Mouse (Mus musculus): Measurements from ENCODE around the gene Nrp1. TPM values are rescaled to one million over a fixed set of nuclear protein-coding genes. Genes with fewer than 3 reads are reported as not detected.
A peak's percentile ranks its signal among the peaks of the same experiment; 100 is the strongest.

Gene Nrp1
- polyA plus RNA-seq (2016; fragmentation: Nextera tagmentation; extraction: Ambion mirVana): 107 and 120 TPM in 2 replicates

DNA sequence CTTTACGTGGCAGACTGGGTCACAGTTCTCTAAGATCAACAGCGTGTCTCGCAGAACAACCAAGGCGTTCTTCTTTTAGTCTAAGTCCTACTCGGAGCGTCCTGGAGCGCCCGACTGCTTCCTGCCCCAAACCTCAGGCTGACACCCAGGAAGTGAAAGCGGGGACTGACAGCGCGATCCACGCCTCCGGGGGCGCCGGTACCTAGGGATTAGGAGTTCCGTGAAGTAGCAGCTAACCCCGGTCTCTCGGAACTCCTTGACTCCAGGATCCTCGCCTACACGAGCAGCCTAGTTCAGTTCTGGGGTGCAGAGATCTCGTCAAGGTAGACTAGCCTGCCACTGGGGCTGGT is at the start of gene Nrp1:
Gene Nrp1, plus strand, starts transcription at position 199 of the 350 bp plus-strand sequence.
- no peak for DNase-seq (ENCODE audit: low spot score)
- no peaks in the 10 kb centered on the region for H3K9me3 ChIP-seq
- peak within 1 kb of the TSS; percentile 96 for H3K27ac ChIP-seq
- peak within 1 kb of the TSS; percentile 91 for H3K4me3 ChIP-seq
- WGBS: under 1% methylated on average over 21 of the region's 21 CpGs
- H3K36me3 ChIP-seq: no peaks in the 10 kb centered on the region
- H3K27me3 ChIP-seq (ENCODE audit: insufficient read depth, poor library complexity, severe bottlenecking): no peaks in the 10 kb centered on the region
- peaks cover 45% of the 10 kb centered on the region for H3K4me1 ChIP-seq

DNA sequence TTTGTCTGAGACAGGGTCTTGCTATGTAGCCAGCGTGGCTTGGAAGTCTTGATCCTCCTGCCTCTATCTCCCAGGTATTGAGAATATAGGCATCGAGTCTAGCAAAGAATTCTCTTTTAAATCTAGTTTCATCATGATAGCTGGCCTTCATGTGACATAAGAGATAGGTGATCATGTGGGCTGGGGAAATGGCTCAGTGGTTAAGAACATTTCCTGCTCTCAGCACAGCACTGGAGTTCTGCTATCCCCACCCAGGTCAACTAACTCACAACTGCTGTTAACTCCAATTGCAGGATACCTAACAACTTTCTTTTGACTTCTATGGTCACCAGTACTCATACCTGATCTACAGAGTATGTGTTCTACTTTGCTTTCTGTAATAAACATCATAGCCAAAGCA is 37.6 kb upstream of the Nrp1 start:
- DNase-seq (ENCODE audit: low spot score): no peak
- H3K27ac ChIP-seq: no peak overlapping the region

DNA sequence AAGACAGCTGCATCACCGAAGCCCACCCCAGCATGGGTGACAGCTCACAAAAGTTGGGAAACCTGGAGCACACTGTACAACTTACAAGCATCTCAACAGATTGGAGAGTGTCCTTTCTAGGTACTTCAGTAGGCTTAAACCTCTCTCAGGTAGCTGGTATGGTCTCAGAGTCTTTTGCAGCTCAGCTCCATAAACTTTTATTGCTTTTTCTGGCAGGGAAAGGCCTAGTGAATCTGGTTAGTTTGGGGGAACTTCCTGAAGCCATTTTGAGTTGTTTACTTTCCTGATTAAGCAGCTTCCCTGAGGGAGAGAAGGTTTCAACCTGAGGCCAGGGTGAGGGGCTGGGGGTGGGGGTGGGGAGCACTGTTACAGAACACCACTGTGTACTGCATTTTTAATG is 31.1 kb upstream of the Nrp1 start:
- H3K27ac ChIP-seq: no peak overlapping the region

More for the DNA sequence above, 37.6 kb upstream of the Nrp1 start:
- Histone ChIP-seq H3K9me3 (no peaks in the 10 kb centered on the region), H3K36me3 (no peaks in the 10 kb centered on the region), H3K4me3 (no peak overlapping the region), H3K4me1 (no peaks in the 10 kb centered on the region), H3K27me3 (ENCODE audit: insufficient read depth, poor library complexity, severe bottlenecking) (no peaks in the 10 kb centered on the region)
- WGBS: 81% methylated on average over 2 of the region's 2 CpGs

DNA sequence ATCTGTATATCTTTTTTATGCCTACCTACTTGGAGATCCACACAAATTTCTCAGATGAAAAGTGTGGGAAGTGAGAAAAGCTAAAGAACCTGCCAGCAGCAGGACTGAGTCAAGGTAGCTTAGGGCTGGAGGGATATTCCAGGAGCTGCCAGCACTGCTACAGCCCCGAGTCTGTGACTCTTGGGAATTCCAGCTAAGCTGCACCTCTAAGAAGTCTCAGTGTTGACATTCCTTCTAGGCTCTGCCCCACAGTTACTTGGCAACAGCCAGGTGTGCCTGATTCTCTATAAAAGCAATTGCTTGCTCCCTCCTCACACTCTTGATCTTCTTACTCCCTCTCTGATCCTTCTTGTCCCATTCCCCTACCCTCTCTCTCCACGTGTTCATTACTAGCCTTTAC is 30.5 kb upstream of the Nrp1 start:
- Histone ChIP-seq H3K27ac (no peak overlapping the region), H3K27me3 (ENCODE audit: insufficient read depth, poor library complexity, severe bottlenecking) (no peaks in the 10 kb centered on the region), H3K36me3 (no peaks in the 10 kb centered on the region), H3K4me1 (no peaks in the 10 kb centered on the region; the same call in 1 of the 2 replicates), H3K9me3 (no peaks in the 10 kb centered on the region), H3K4me3 (no peak overlapping the region)
- no peak for DNase-seq (ENCODE audit: low spot score)
- 11% methylated on average over 2 of the region's 2 CpGs for WGBS

More for the DNA sequence above, 31.1 kb upstream of the Nrp1 start:
- DNase-seq (ENCODE audit: low spot score): no peak
- no peaks in the 10 kb centered on the region; the same call in 1 of the 2 replicates for H3K4me1 ChIP-seq
- H3K36me3 ChIP-seq: no peaks in the 10 kb centered on the region
- no peaks in the 10 kb centered on the region for H3K27me3 ChIP-seq (ENCODE audit: insufficient read depth, poor library complexity, severe bottlenecking)
- no peak overlapping the region for H3K4me3 ChIP-seq
- no peaks in the 10 kb centered on the region for H3K9me3 ChIP-seq
- 80% methylated on average over 1 of the region's 1 CpGs for WGBS

DNA sequence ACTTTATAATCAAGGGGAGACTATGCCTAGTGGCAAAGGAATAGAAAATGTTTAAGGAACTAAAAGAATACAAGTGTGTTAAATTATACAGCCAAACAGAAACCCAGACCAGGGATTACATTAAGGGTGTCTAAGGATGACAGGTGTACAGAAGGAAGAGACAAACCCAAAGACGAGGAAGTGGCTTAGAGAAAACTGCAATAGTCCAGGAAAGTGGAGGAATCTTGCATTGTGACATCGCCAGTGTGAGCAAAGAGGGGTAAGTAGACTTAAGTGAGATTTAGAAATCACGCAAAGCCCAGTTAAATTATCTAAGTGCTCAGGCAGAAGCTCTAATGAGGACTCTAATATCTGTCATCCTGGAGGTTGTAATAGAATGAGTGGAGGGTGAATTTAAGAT is 28.9 kb upstream of the Nrp1 start:
- no peak for DNase-seq (ENCODE audit: low spot score)
- Histone ChIP-seq H3K4me1 (no peaks in the 10 kb centered on the region; the same call in 1 of the 2 replicates), H3K27me3 (ENCODE audit: insufficient read depth, poor library complexity, severe bottlenecking) (no peaks in the 10 kb centered on the region), H3K4me3 (no peak overlapping the region), H3K36me3 (no peaks in the 10 kb centered on the region), H3K9me3 (no peaks in the 10 kb centered on the region), H3K27ac (no peak overlapping the region)
- WGBS: 86% methylated on average over 3 of the region's 3 CpGs

DNA sequence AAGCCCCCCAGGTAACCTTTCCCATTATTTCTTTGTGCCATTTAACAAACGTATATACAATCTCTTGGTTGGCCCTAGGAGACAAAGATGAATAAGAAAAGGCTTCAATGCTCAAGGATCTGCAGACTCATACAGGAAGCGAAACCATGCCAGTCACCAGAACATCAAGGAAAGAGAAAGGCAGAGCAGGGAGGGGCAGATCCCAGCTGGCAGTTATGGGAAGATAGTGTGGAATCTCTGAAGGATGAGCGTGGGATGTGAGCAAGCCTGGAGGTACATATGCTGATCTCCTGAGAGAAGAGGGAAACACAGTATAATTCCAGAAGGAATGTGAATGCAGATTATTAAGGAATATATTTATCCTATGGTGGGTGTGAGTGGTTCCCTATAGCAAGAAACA is 22.4 kb upstream of the Nrp1 start:
- H3K9me3 ChIP-seq: no peaks in the 10 kb centered on the region
- 82% methylated on average over 3 of the region's 3 CpGs for WGBS
- no peak overlapping the region for H3K27ac ChIP-seq
- no peak for DNase-seq (ENCODE audit: low spot score)
- peaks cover 6% of the 10 kb centered on the region; the same call in 1 of the 2 replicates for H3K4me1 ChIP-seq
- no peaks in the 10 kb centered on the region for H3K27me3 ChIP-seq (ENCODE audit: insufficient read depth, poor library complexity, severe bottlenecking)
- no peak overlapping the region for H3K4me3 ChIP-seq
- no peaks in the 10 kb centered on the region for H3K36me3 ChIP-seq

DNA sequence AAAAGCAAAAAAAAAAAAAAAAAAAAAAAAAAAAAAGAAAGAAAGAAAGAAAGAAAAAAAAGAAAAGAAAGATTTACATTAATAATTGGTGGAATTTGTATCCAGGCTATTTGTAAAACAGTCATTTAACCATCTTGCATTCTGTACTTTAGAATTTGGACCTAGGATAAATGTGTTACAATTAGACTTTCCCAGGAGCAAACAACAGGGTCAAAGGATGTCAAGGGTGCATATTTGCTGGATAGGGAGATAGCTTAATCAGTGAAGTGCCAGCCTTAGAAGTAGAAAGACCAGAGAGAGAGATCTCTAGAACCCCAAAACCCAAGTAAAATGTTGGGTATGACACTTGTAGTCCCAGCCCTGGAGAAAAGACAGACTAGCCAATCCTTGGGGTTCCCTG is 19.5 kb upstream of the Nrp1 start:
- Histone ChIP-seq H3K36me3 (no peaks in the 10 kb centered on the region), H3K27me3 (ENCODE audit: insufficient read depth, poor library complexity, severe bottlenecking) (no peaks in the 10 kb centered on the region), H3K27ac (no peak overlapping the region), H3K4me1 (peaks cover 6% of the 10 kb centered on the region; the same call in 1 of the 2 replicates), H3K9me3 (no peaks in the 10 kb centered on the region), H3K4me3 (no peak overlapping the region)
- DNase-seq (ENCODE audit: low spot score): no peak

DNA sequence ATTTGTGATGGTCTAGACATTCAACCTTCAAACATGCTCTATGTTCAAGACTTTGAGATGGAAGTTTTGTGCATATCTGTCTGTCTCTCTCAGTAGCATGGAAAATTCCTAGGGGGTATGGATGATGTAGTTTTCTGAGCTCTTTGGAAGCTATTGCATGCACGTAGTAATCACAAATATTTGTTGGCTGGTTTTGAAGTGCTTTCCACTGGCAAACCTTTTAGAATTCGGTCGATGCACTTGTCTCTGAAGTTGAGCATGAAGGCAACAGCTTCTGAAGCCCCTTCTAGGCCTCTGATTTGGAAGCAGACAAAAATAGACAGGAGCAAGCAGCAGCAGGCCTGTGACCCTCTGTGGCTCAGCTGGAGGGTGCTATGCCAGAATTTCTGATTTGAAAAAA is 18.9 kb upstream of the Nrp1 start:
- no peak for DNase-seq (ENCODE audit: low spot score)
- Histone ChIP-seq H3K27me3 (ENCODE audit: insufficient read depth, poor library complexity, severe bottlenecking) (no peaks in the 10 kb centered on the region), H3K4me1 (peaks cover 6% of the 10 kb centered on the region; the same call in 1 of the 2 replicates), H3K36me3 (no peaks in the 10 kb centered on the region), H3K9me3 (no peaks in the 10 kb centered on the region), H3K27ac (peak overlapping the region; percentile 63), H3K4me3 (no peak overlapping the region)
- 51% methylated on average over 3 of the region's 3 CpGs for WGBS

DNA sequence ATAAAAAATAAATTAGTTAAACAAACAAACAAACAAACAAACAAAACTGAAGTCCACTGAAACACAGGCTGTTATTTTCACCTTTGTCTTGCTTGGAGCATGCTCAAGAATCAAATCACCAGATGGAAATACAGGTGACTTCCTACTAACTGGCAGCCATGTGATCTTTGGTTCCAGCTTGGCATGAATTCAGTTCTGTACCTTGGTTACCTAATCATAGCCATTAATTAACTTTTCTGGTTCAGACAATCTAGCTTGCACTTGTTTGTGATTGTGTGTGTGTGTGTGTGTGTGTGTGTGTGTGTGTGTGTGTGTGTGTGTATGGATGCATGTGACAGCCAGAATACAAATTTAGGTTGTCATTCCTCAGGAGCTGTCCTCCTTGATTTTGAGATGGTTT is 8.0 kb upstream of the Nrp1 start:
- no peaks in the 10 kb centered on the region for H3K27me3 ChIP-seq (ENCODE audit: insufficient read depth, poor library complexity, severe bottlenecking)
- H3K4me3 ChIP-seq: no peak overlapping the region
- H3K9me3 ChIP-seq: no peaks in the 10 kb centered on the region
- H3K27ac ChIP-seq: no peak overlapping the region
- DNase-seq (ENCODE audit: low spot score): no peak
- no peaks in the 10 kb centered on the region for H3K36me3 ChIP-seq
- 0 out of 2 replicates have a peak, but pooled peaks cover 2% of the 10 kb centered on the region for H3K4me1 ChIP-seq

DNA sequence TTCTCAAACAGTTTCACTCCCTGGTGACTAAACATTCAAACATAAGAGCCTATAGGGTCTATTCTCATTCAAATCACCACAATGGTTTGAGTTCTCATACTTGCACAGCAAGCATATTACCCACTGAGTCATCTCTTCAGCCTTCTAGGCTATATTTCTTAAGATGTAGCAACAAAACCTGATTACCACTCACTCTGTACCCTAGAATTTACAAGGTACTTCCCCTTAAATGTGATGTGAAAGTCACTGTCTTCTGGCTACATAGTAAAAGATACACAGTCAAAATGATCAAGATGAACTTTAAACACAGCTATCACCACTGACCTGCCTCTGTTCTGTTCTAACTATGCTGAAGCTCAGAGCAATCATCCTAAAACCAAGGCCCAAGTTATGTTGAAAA is 7.2 kb upstream of the Nrp1 start:
- H3K4me1 ChIP-seq: peaks cover 5% of the 10 kb centered on the region; the same call in 1 of the 2 replicates
- no peak overlapping the region for H3K27ac ChIP-seq
- no peak for DNase-seq (ENCODE audit: low spot score)
- H3K4me3 ChIP-seq: no peak overlapping the region
- no peaks in the 10 kb centered on the region for H3K27me3 ChIP-seq (ENCODE audit: insufficient read depth, poor library complexity, severe bottlenecking)
- no peaks in the 10 kb centered on the region for H3K9me3 ChIP-seq
- H3K36me3 ChIP-seq: no peaks in the 10 kb centered on the region

DNA sequence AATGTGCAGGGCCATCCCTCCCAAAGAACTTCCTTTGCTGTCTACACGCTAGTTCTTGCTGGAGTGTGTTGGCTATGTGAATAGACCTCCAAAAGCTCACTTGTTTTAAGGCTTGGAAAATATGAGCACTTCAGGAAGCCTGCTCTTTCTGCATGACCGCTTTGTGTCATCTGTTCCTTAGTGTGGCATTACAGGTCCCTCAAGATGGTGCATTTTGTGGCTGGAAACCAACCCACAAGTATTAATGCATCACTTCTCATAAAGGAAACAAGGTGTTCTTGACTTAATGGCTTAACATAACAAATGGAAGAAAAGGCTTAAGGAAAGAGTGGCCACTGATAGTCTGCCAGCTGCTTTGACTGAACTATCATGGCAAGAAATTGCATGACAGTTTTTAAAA is 5.6 kb upstream of the Nrp1 start:
- Histone ChIP-seq H3K27me3 (ENCODE audit: insufficient read depth, poor library complexity, severe bottlenecking) (no peaks in the 10 kb centered on the region), H3K9me3 (no peaks in the 10 kb centered on the region), H3K4me1 (peaks cover 21% of the 10 kb centered on the region), H3K4me3 (no peak overlapping the region), H3K36me3 (no peaks in the 10 kb centered on the region), H3K27ac (no peak overlapping the region)
- no peak for DNase-seq (ENCODE audit: low spot score)
- WGBS: 76% methylated on average over 2 of the region's 2 CpGs

DNA sequence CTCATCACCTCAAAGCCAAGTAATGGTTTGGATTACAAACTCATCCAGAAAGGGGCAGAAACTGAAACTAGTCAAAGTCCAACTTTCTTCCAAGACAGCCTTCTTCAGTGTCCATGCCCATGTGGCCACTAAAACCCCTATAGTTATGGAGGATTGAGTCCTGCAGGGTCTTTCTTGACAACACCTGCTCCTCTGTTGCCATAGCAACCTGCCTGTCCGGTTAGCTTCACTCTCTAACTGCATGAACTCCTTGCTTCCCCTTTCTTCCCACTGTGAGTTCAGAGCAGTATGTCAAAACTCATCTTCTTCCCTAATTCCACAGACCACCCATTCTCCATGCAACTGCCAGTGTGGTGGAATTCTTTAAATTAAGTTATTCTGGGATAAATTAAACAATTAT is 4.4 kb upstream of the Nrp1 start:
- no peak for DNase-seq (ENCODE audit: low spot score)
- no peaks in the 10 kb centered on the region for H3K27me3 ChIP-seq (ENCODE audit: insufficient read depth, poor library complexity, severe bottlenecking)
- peaks cover 26% of the 10 kb centered on the region for H3K4me1 ChIP-seq
- 61% methylated on average over 1 of the region's 1 CpGs for WGBS
- H3K27ac ChIP-seq: no peak overlapping the region
- H3K9me3 ChIP-seq: no peaks in the 10 kb centered on the region
- no peaks in the 10 kb centered on the region for H3K36me3 ChIP-seq
- no peak overlapping the region for H3K4me3 ChIP-seq

DNA sequence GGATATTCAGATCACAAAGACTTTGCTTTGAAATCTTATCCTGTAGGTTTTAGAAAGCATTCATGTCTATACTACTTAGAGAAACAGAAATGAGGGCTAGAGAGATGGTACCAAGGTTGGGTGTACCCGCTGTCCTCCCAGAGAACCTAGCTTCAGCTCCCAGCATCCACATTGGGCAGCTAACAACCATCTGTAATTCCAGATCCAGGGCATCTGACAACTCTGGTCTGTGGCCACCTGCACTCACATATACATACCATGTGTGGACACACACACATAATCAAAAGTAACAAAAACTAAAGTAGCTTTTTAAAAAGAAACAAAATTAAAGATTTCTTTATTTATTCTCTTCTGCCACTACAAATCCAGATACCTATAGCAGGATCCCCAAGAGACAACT is 3.3 kb upstream of the Nrp1 start:
- Histone ChIP-seq H3K9me3 (no peaks in the 10 kb centered on the region), H3K4me1 (peaks cover 24% of the 10 kb centered on the region), H3K27me3 (ENCODE audit: insufficient read depth, poor library complexity, severe bottlenecking) (no peaks in the 10 kb centered on the region), H3K4me3 (no peak overlapping the region), H3K27ac (no peak overlapping the region), H3K36me3 (no peaks in the 10 kb centered on the region)
- 78% methylated on average over 1 of the region's 1 CpGs for WGBS
- DNase-seq (ENCODE audit: low spot score): no peak

DNA sequence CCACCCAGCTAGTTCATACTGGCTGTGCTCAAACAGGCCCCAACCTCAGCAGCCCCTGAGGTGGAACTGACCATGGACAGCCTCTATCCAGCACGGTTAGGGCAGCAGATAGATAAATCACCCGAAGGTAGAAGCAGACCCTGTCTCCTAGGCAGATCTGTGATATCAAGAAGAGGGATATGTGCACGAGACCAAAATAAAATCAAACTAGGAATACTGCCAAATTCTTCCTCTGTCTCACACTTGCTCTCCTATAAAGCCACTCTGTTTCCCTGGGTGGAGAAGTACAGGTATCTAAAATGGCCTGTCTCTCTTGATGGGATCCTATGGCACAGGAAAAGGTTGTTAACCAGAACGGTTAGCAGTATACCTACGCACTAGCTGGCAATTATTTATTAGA is 2.2 kb upstream of the Nrp1 start:
- Histone ChIP-seq H3K4me3 (peak overlapping the region; percentile 91), H3K27me3 (ENCODE audit: insufficient read depth, poor library complexity, severe bottlenecking) (no peaks in the 10 kb centered on the region), H3K27ac (peak overlapping the region; percentile 96), H3K9me3 (no peaks in the 10 kb centered on the region), H3K36me3 (no peaks in the 10 kb centered on the region), H3K4me1 (peaks cover 24% of the 10 kb centered on the region)
- no peak for DNase-seq (ENCODE audit: low spot score)
- 56% methylated on average over 5 of the region's 5 CpGs for WGBS
